Mouse (Mus musculus) liver, embryonic 14.5 days (tissue): ENCODE measurements around the gene Rsl24d1.

Experiments
- CTCF ChIP-seq: IDR thresholded peaks from 2 replicates; pipeline ENCODE4 v1.5.1; 2016; ENCODE audit warnings: antibody characterized with exemption, low read depth, control low read depth
- EP300 ChIP-seq: IDR thresholded peaks from 2 replicates; pipeline ENCODE4 v1.6.1; 2016; ENCODE audit warnings: antibody characterized with exemption, low read depth

- TF ChIP-seq EP300 (no peak), CTCF (no peak)
Observed at GRCm38 (mm10) chr9:73129875-73130274, 16.6 kb downstream of the Rsl24d1 start.
